9 mouse cellular contexts compared by ENCODE assay signal in the genomic region with DNA sequence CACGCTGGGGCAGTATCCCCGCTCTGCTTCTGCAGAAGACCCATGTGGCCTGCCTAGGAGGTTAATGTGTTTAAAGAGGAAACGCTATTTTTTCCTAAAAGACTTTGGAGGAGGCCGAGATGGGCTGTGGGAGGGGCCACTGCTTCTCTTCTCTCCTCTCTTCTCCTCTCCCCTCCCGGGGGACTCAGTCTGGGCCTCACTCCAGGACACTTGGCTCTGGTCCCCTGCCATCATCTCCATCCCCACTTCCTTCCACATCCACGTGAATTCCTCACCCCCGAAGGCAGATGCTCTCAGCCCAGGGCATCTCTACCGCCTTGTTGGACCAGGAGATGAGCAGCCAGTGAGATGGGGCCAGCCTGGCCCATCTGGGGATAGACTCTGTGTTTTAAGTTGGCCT.
DNase-seq lines count a peak whose midpoint lies in the region; ATAC-seq lines count a peak whose summit lies in the region.
"Had no signal": no experiment of that assay in that cellular context is flagged by ENCODE, and none has a peak within 500 bp of the region (broad histone marks: within the 10 kb centered on the region; RNA-seq: fewer than 3 reads in every experiment).

No protein-coding gene starts in this region.

- H3K27me3 ChIP-seq in neural tube, embryonic 15.5 days (replicated peaks) = no peaks in the 10 kb centered on the region

- no peaks in the 10 kb centered on the region for H3K36me3 ChIP-seq in neural tube, embryonic 15.5 days

- 72% methylated on average over 8 of the region's 8 CpGs for WGBS in neural tube, embryonic 15.5 days

- no peaks in the 10 kb centered on the region for H3K9me3 ChIP-seq in neural tube, embryonic 15.5 days (replicated peaks)

- no peak overlapping the region for H3K4me2 ChIP-seq in neural tube, embryonic 15.5 days

- H3K27ac ChIP-seq in neural tube, embryonic 15.5 days (replicated peaks) = 0 out of 2 replicates have a peak overlapping the region, but pooled peaks have one; percentile 13
- H3K27ac ChIP-seq: macrophage had no signal

- intact Hi-C loops in heart, postnatal 25 days (cut with DNase I) = no loop called here

- H3K4me3 ChIP-seq in neural tube, embryonic 15.5 days (replicated peaks) = no peak overlapping the region

- no peak for ATAC-seq in neural tube, embryonic 15.5 days (ENCODE audit: low FRiP score)
- ATAC-seq in frontal cortex, adult (ENCODE audit: low TSS enrichment) = no peak
- ATAC-seq in erythroblast, adult 5-6 weeks (replicated peaks; ENCODE audit: low FRiP score, poor library complexity, severe bottlenecking) = no peak

- no peak overlapping the region for H3K9ac ChIP-seq in neural tube, embryonic 15.5 days (replicated peaks)

- H3K4me1 ChIP-seq in neural tube, embryonic 15.5 days = peaks cover 24% of the 10 kb centered on the region

- DNase-seq in cerebellum, postnatal 10 days = peak; percentile 71 to 84
- no peak for DNase-seq in cerebellum, adult 18-20 months
- DNase-seq in neural tube, embryonic 10.5 days (ENCODE audit: extremely low spot score, low spot score) = no peak
- DNase-seq in heart, postnatal 25 days (ENCODE audit: low spot score) = peak; percentile 58
- DNase-seq in lung, postnatal 14 days = peak; percentile 57

Comparison
In these comparisons a context has a peak if more than half of its experiments do, and no peak if none do; other contexts are left out.
1. DNase-seq: peak in cerebellum, postnatal 10 days (2 of 2), heart, postnatal 25 days (single experiment) and lung, postnatal 14 days (single experiment); none in cerebellum, adult 18-20 months (0 of 2) and neural tube, embryonic 10.5 days (single experiment).